Mouse (Mus musculus) lung, embryonic 15.5 days (tissue): ENCODE measurements around the gene Ptpn3. TPM values are rescaled to one million over a fixed set of nuclear protein-coding genes. Genes with fewer than 3 reads are reported as not detected.

Experiments
- ATAC-seq: fragments of 200-750 bp; cut with Nextera tagmentation; 2 replicates; pipeline ENCODE4 v1.8.0; 2017; ENCODE audit warnings: moderate number of reproducible peaks, borderline replicate concordance; ENCODE audit not compliant: low FRiP score, low TSS enrichment; ENCODE audit errors: extremely low read depth
- H3K27ac ChIP-seq: fragments of 300-500 bp; sonication (generic); 2 replicates; pipeline ENCODE4 v1.5.1; 2015; ENCODE audit warnings: moderate library complexity, mild to moderate bottlenecking, inconsistent platforms
- H3K27me3 ChIP-seq: fragments of 300-500 bp; sonication (generic); 2 replicates; pipeline ENCODE4 v1.6.1; 2015; ENCODE audit warnings: inconsistent platforms
- H3K36me3 ChIP-seq: fragments of 300-500 bp; sonication (generic); 2 replicates; pipeline ENCODE4 v1.6.1; 2015; ENCODE audit warnings: inconsistent platforms
- H3K4me1 ChIP-seq: fragments of 300-500 bp; sonication (generic); 2 replicates; pipeline ENCODE4 v1.6.1; 2015; ENCODE audit warnings: inconsistent platforms
- H3K4me2 ChIP-seq: fragments of 300-500 bp; sonication (generic); 2 replicates; pipeline ENCODE4 v1.6.1; 2015; ENCODE audit warnings: inconsistent platforms, mild to moderate bottlenecking, moderate library complexity
- H3K4me3 ChIP-seq: fragments of 300-500 bp; sonication (generic); 2 replicates; pipeline ENCODE4 v1.5.1; 2015; ENCODE audit warnings: mild to moderate bottlenecking, inconsistent platforms
- H3K9ac ChIP-seq: fragments of 300-500 bp; sonication (generic); 2 replicates; pipeline ENCODE4 v1.6.1; 2015; ENCODE audit warnings: inconsistent platforms
- H3K9me3 ChIP-seq: fragments of 300-500 bp; sonication (generic); 2 replicates; pipeline ENCODE4 v1.6.1; 2016; ENCODE audit warnings: inconsistent platforms
- WGBS: fragments of 180-500 bp; shearing (Covaris S2); methylation state at CpG from one replicate; pipeline ENCODE4 v1.1.7; 2015; 5-methylcytosine and 5-hydroxymethylcytosine counted together
- polyA plus RNA-seq: library from polyadenylated mRNA; unstranded; fragments of >200 nt; fragmentation: Nextera tagmentation; extraction: Ambion mirVana; gene quantifications from 2 replicates; pipeline ENCODE4 v1.2.1, GENCODE M21; 2015

The Ptpn3 gene
- polyA plus RNA-seq, 1 experiment from 2014 or later: 4.6 TPM

GRCm38 (mm10) chr4:57294971-57295656, 6.5 kb downstream of the Ptpn3 start:
- H3K27ac ChIP-seq: peak overlapping the region; percentile 64
- ATAC-seq: peak; percentile 91
- no peaks in the 10 kb centered on the region for H3K9me3 ChIP-seq
- H3K4me2 ChIP-seq: no peak overlapping the region
- WGBS: 28% methylated on average over 9 of the region's 9 CpGs
- H3K4me1 ChIP-seq: peaks cover 35% of the 10 kb centered on the region
- H3K36me3 ChIP-seq: no peaks in the 10 kb centered on the region
- H3K9ac ChIP-seq: no peak overlapping the region
- H3K4me3 ChIP-seq: no peak overlapping the region
- peaks cover 35% of the 10 kb centered on the region; the same call in 1 of the 2 replicates for H3K27me3 ChIP-seq

- Histone ChIP-seq H3K9me3 (no peaks in the 10 kb centered on the region), H3K36me3 (no peaks in the 10 kb centered on the region), H3K4me3 (no peak overlapping the region), H3K9ac (no peak overlapping the region), H3K27ac (no peak overlapping the region), H3K4me2 (no peak overlapping the region), H3K27me3 (peaks cover 13% of the 10 kb centered on the region; the same call in 1 of the 2 replicates), H3K4me1 (peaks cover 27% of the 10 kb centered on the region)
- 89% methylated on average over 5 of the region's 5 CpGs for WGBS
- ATAC-seq: no peak
Measured at GRCm38 (mm10) chr4:57292670-57293069, 9.0 kb downstream of the Ptpn3 start.

- Histone ChIP-seq H3K4me3 (no peak overlapping the region), H3K36me3 (no peaks in the 10 kb centered on the region), H3K9ac (no peak overlapping the region), H3K27ac (no peak overlapping the region), H3K4me1 (peaks cover 16% of the 10 kb centered on the region), H3K4me2 (no peak overlapping the region), H3K9me3 (no peaks in the 10 kb centered on the region), H3K27me3 (peaks cover 7% of the 10 kb centered on the region; the same call in 1 of the 2 replicates)
- ATAC-seq: no peak
- 82% methylated on average over 6 of the region's 6 CpGs for WGBS
Measured at GRCm38 (mm10) chr4:57290049-57290448, 11.6 kb downstream of the Ptpn3 start.

- Histone ChIP-seq H3K4me2 (no peak overlapping the region), H3K27ac (no peak overlapping the region), H3K9me3 (no peaks in the 10 kb centered on the region), H3K27me3 (peaks cover 15% of the 10 kb centered on the region; the same call in 1 of the 2 replicates), H3K36me3 (no peaks in the 10 kb centered on the region), H3K4me1 (peaks cover 8% of the 10 kb centered on the region; the same call in 1 of the 2 replicates), H3K4me3 (no peak overlapping the region), H3K9ac (no peak overlapping the region)
- WGBS: 81% methylated on average over 3 of the region's 3 CpGs
- ATAC-seq: no peak
Measured at GRCm38 (mm10) chr4:57287808-57288207, 13.8 kb downstream of the Ptpn3 start.

- Histone ChIP-seq H3K27me3 (peaks cover 8% of the 10 kb centered on the region; the same call in 1 of the 2 replicates), H3K9me3 (no peaks in the 10 kb centered on the region), H3K27ac (no peak overlapping the region), H3K36me3 (no peaks in the 10 kb centered on the region), H3K4me1 (0 out of 2 replicates have a peak, but pooled peaks cover 9% of the 10 kb centered on the region), H3K9ac (no peak overlapping the region), H3K4me2 (no peak overlapping the region), H3K4me3 (no peak overlapping the region)
- WGBS: 79% methylated on average over 2 of the region's 2 CpGs
- no peak for ATAC-seq
Measured at GRCm38 (mm10) chr4:57285251-57285650, 16.4 kb downstream of the Ptpn3 start.

- H3K27me3 ChIP-seq: peaks cover 8% of the 10 kb centered on the region; the same call in 1 of the 2 replicates
- H3K27ac ChIP-seq: no peak overlapping the region
- no peaks in the 10 kb centered on the region for H3K36me3 ChIP-seq
- WGBS: 65% methylated on average over 3 of the region's 3 CpGs
- ATAC-seq: no peak
- H3K4me3 ChIP-seq: no peak overlapping the region
- H3K9ac ChIP-seq: no peak overlapping the region
- peaks cover 22% of the 10 kb centered on the region; the same call in 1 of the 2 replicates for H3K4me1 ChIP-seq
- H3K4me2 ChIP-seq: no peak overlapping the region
- no peaks in the 10 kb centered on the region for H3K9me3 ChIP-seq
Measured at GRCm38 (mm10) chr4:57283189-57283588, 18.4 kb downstream of the Ptpn3 start.

GRCm38 (mm10) chr4:57282630-57283029, 19.0 kb downstream of the Ptpn3 start:
- Histone ChIP-seq H3K9me3 (no peaks in the 10 kb centered on the region), H3K4me1 (peaks cover 22% of the 10 kb centered on the region; the same call in 1 of the 2 replicates), H3K4me3 (no peak overlapping the region), H3K4me2 (no peak overlapping the region), H3K27me3 (peaks cover 8% of the 10 kb centered on the region; the same call in 1 of the 2 replicates), H3K9ac (no peak overlapping the region), H3K36me3 (no peaks in the 10 kb centered on the region), H3K27ac (no peak overlapping the region)
- 50% methylated on average over 6 of the region's 6 CpGs for WGBS
- ATAC-seq: no peak

GRCm38 (mm10) chr4:57282179-57282578, 19.5 kb downstream of the Ptpn3 start:
- H3K9me3 ChIP-seq: no peaks in the 10 kb centered on the region
- 69% methylated on average over 5 of the region's 5 CpGs for WGBS
- no peaks in the 10 kb centered on the region for H3K36me3 ChIP-seq
- H3K4me3 ChIP-seq: no peak overlapping the region
- H3K27me3 ChIP-seq: peaks cover 8% of the 10 kb centered on the region; the same call in 1 of the 2 replicates
- no peak for ATAC-seq
- H3K9ac ChIP-seq: no peak overlapping the region
- peaks cover 22% of the 10 kb centered on the region; the same call in 1 of the 2 replicates for H3K4me1 ChIP-seq
- H3K27ac ChIP-seq: no peak overlapping the region
- H3K4me2 ChIP-seq: no peak overlapping the region

GRCm38 (mm10) chr4:57280888-57281287, 20.7 kb downstream of the Ptpn3 start:
- no peak overlapping the region for H3K27ac ChIP-seq
- no peak for ATAC-seq
- no peak overlapping the region for H3K9ac ChIP-seq
- no peaks in the 10 kb centered on the region for H3K36me3 ChIP-seq
- H3K4me2 ChIP-seq: no peak overlapping the region
- peaks cover 22% of the 10 kb centered on the region; the same call in 1 of the 2 replicates for H3K4me1 ChIP-seq
- no peak overlapping the region for H3K4me3 ChIP-seq
- H3K9me3 ChIP-seq: no peaks in the 10 kb centered on the region
- peaks cover 8% of the 10 kb centered on the region; the same call in 1 of the 2 replicates for H3K27me3 ChIP-seq
- 77% methylated on average over 5 of the region's 5 CpGs for WGBS

- no peak overlapping the region for H3K4me3 ChIP-seq
Measured at GRCm38 (mm10) chr4:57279229-57279628, 22.4 kb downstream of the Ptpn3 start.

GRCm38 (mm10) chr4:57278812-57279211, 22.8 kb downstream of the Ptpn3 start:
- Histone ChIP-seq H3K4me2 (0 out of 2 replicates have a peak overlapping the region, but pooled peaks have one; percentile 8), H3K27me3 (peaks cover 6% of the 10 kb centered on the region; the same call in 1 of the 2 replicates), H3K9me3 (no peaks in the 10 kb centered on the region), H3K27ac (no peak overlapping the region), H3K36me3 (no peaks in the 10 kb centered on the region), H3K9ac (no peak overlapping the region), H3K4me3 (no peak overlapping the region), H3K4me1 (peaks cover 25% of the 10 kb centered on the region; the same call in 1 of the 2 replicates)
- WGBS: 63% methylated on average over 10 of the region's 10 CpGs
- ATAC-seq: no peak

More at GRCm38 (mm10) chr4:57279229-57279628, 22.4 kb downstream of the Ptpn3 start:
- H3K4me2 ChIP-seq: no peak overlapping the region
- H3K4me1 ChIP-seq: peaks cover 25% of the 10 kb centered on the region; the same call in 1 of the 2 replicates
- peaks cover 8% of the 10 kb centered on the region; the same call in 1 of the 2 replicates for H3K27me3 ChIP-seq
- H3K9me3 ChIP-seq: no peaks in the 10 kb centered on the region
- no peaks in the 10 kb centered on the region for H3K36me3 ChIP-seq
- H3K27ac ChIP-seq: no peak overlapping the region
- ATAC-seq: no peak
- 18% methylated on average over 8 of the region's 8 CpGs for WGBS
- no peak overlapping the region for H3K9ac ChIP-seq

- Histone ChIP-seq H3K36me3 (no peaks in the 10 kb centered on the region), H3K9me3 (no peaks in the 10 kb centered on the region), H3K27ac (no peak overlapping the region), H3K4me3 (no peak overlapping the region), H3K4me2 (no peak overlapping the region), H3K9ac (no peak overlapping the region), H3K4me1 (peaks cover 25% of the 10 kb centered on the region; the same call in 1 of the 2 replicates), H3K27me3 (peaks cover 2% of the 10 kb centered on the region; the same call in 1 of the 2 replicates)
- ATAC-seq: no peak
- 84% methylated on average over 3 of the region's 3 CpGs for WGBS
Measured at GRCm38 (mm10) chr4:57277671-57278070, 24.0 kb downstream of the Ptpn3 start.
